Mouse (Mus musculus): ENCODE data around the gene Apobec1. TPM values are rescaled to one million over a fixed set of nuclear protein-coding genes. Genes with fewer than 3 reads are reported as not detected.
A peak's percentile ranks its signal among the peaks of the same experiment; 100 is the strongest.
"Not testable (repeated sequence)": the region's sequence is repeated elsewhere in the genome, so short reads cannot be mapped to it uniquely, and the experiment has no call there.

The Apobec1 gene
- total RNA-seq, 2 experiments from 2014 or later = 1.0 to 1.4 TPM

DNA sequence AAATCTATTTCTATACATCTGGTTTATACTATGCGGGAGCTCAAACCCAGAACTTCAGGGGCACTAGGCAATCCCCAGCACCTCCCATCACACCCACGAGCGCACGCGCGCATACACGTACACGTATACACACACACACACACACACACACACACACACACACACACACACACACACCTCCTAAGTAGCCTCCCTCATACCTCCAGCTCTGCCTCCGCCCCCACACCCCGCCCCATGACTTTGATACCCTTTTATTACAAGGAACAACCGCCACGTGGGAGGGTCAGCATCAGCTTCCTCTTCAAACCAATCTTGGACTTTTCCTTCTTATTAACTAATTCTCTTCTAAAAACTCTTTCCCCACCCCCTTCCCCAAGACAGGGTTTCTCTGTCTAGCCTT, 5.5 kb upstream of the Apobec1 start:
- DNase-seq (ENCODE audit: low spot score in 2 of 2) = no peak
- intact Hi-C loops (cut with DNase I) = no loop called here

- intact Hi-C loops (cut with DNase I) = no loop called here
- no peak for DNase-seq (ENCODE audit: low spot score in 2 of 2)
These were observed 4.4 kb upstream of the Apobec1 start for GRCm38 (mm10) chr6:122606661-122607060.

DNA sequence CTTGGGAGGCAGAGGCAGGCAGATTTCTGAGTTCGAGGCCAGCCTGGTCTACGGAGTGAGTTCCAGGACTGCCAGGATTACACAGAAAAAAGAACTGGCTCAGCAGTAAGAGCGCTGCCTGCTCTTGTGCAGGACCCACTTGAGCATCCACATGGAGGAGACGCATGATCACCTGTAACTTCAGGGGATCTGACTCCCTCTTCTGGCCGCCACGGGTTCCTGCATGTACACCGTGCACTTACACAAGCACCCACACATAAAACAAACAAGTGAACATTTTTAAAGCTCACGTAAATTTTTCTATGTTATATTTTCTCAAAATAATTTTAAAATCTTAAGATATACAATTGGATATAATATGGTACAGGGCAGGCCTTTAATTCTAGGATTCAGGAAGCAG, 3.2 kb upstream of the Apobec1 start:
- intact Hi-C loops (cut with DNase I) = no loop called here

DNA sequence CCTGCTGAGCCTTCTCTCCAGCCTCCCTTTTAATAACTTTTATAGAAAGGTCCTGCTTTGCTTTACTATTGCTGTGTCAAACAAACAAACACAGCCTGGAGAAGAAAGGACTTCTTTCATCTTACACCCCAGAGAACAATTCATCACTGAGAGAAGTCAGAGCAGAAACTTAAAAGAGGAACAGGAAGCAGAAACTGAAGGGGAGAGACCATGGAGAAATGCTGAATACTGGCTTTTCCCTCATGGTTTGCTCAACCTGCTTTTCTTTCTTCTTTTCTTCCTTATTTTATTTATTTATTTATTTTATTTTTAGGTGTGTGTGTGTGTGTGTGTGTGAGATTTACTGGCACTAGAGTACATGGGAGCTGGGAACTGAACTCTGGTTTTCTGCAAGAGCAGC, 2.0 kb upstream of the Apobec1 start:
- intact Hi-C loops (cut with DNase I) = no loop called here
- DNase-seq (ENCODE audit: low spot score in 2 of 2) = no peak

More for the DNA sequence above, 3.2 kb upstream of the Apobec1 start:
- no peak for DNase-seq (ENCODE audit: low spot score in 2 of 2)

DNA sequence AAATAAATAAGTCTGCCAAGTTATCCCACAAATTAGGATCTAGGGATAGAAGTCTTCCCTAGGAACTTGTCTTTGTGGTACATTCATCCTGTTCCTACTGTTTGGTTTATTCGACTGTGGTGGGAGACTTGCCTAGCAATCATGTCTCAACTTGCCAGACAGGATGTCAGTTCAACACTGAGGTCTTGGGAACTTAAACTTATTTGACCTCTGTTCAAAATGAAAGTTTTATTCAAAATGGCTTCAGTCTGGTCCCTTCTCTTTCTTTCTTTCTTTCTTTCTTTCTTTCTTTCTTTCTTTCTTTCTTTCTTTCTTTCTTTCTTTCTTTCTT, 713 bp upstream of the Apobec1 start:
- DNase-seq (ENCODE audit: low spot score in 2 of 2) = no peak
- intact Hi-C loops (cut with DNase I) = no loop called here

DNA sequence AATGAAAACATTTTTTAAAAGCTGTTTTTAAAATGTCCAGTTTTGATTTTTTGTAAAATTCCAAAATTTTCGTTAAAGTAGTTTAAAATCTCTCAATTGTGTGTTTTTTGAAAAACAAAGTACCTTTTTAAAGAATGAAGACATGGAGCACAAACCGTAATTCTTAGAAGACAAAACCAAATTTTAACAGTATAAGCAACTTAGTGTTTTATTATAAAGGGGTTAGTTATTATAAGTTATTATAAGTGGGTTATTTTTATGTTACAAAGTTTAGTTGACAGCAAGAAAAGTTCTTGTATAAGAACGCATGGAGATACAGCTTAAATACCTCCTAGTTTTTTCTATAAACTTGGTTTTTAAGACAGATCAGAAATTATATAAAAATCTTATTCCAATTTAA, 629 bp downstream of the Apobec1 start:
- intact Hi-C loops (cut with DNase I) = no loop called here
- DNase-seq (ENCODE audit: low spot score in 2 of 2) = no peak

- no peak for DNase-seq (ENCODE audit: low spot score in 2 of 2)
- intact Hi-C loops (cut with DNase I) = no loop called here
These were observed 1.2 kb downstream of the Apobec1 start for GRCm38 (mm10) chr6:122601031-122601430.

GRCm38 (mm10) chr6:122600066-122600646, 2.1 kb downstream of the Apobec1 start:
- DNase-seq (ENCODE audit: low spot score in 2 of 2) = no peak
- intact Hi-C loops (cut with DNase I) = no loop called here

DNA sequence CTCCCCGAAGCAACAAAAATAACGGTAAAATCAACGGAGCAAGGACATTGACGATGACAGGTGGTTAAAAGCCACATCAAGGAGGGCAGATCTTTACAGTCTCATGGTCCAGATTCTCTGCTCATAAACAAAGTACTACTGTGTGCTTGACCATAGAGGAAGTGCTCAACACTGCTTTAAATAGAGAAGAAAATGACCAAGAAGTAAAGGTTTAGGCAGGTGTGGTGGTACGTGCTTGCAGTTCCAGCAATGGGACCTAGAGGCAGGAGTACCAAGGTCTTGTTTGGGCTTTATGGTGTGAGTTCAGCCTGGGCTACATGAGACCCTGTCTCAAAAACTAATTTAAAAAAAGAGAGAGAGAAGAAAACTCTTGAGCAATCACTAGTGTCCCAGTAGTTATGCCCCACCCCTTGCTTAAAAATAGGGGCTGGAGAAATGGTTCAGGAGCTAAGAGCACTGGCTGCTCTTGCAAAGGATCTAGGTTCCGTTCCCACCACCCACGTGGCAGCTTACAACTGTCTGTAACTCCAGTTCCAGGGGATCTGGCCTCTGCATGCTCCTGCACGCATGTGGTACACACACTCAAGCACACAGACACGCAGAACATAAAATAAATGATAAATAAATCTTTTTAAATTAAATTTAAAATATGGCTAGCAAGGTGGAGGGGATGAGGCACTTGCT, 3.0 kb downstream of the Apobec1 start:
- no peak for DNase-seq (ENCODE audit: low spot score in 2 of 2)
- intact Hi-C loops (cut with DNase I) = no loop called here

- intact Hi-C loops (cut with DNase I) = no loop called here
- no peak for DNase-seq (ENCODE audit: low spot score in 2 of 2)
These were observed 3.8 kb downstream of the Apobec1 start for GRCm38 (mm10) chr6:122598436-122598835.

- intact Hi-C loops (cut with DNase I) = no loop called here
- no peak for DNase-seq (ENCODE audit: low spot score in 2 of 2)
These were observed 4.2 kb downstream of the Apobec1 start for GRCm38 (mm10) chr6:122598014-122598413.

DNA sequence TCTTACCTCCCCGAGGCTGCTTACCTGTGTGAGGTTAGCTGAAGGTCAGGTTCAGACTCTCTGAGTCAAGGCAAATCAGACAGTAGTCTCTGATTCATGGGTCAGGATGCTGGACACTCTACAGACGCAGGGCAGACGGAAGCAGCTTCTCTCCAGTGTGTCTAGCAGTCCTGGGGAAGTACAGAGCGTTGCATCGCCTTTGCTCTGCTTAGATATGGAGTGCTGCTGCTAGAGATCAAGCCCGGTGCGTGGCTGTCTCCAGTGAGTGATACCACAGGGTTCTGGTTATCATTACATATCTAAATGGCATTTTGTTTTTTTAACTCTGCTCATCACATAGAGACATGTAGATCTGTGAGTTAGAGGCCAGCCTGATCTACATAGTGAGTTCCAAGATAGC, 5.6 kb downstream of the Apobec1 start:
- intact Hi-C loops (cut with DNase I) = loop anchor here (1.0 kb wide), 1 partner anchor 13 kb away; no protein-coding TSS in a partner anchor
- no peak for DNase-seq (ENCODE audit: low spot score in 2 of 2)

DNA sequence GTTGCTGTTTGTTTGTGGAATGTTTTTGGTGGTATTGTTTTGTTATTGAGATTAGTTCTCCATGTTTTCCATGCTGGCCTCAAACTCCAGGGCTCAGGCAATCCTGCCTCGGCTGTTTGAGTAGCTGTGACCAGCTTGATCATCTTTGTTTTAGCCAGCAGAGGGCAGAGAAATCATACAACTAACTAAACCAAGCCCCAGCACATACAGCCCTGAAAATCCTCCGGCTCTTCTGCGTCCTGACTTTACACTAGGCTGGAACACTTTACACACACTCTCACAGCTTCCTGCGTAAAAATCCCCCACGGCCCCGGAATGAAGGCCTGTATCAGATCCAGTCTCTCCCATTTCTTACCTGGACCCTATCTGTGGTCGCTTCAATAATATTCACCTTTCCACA, 6.6 kb downstream of the Apobec1 start:
- peak; percentile 6 to 47 for DNase-seq (ENCODE audit: low spot score in 2 of 2)
- intact Hi-C loops (cut with DNase I) = loop anchor here (1.0 kb wide), 1 partner anchor 38 kb away; no protein-coding TSS in a partner anchor

- intact Hi-C loops (cut with DNase I) = no loop called here
- no peak for DNase-seq (ENCODE audit: low spot score in 2 of 2)
These were observed 9.3 kb downstream of the Apobec1 start for GRCm38 (mm10) chr6:122592905-122593304.

DNA sequence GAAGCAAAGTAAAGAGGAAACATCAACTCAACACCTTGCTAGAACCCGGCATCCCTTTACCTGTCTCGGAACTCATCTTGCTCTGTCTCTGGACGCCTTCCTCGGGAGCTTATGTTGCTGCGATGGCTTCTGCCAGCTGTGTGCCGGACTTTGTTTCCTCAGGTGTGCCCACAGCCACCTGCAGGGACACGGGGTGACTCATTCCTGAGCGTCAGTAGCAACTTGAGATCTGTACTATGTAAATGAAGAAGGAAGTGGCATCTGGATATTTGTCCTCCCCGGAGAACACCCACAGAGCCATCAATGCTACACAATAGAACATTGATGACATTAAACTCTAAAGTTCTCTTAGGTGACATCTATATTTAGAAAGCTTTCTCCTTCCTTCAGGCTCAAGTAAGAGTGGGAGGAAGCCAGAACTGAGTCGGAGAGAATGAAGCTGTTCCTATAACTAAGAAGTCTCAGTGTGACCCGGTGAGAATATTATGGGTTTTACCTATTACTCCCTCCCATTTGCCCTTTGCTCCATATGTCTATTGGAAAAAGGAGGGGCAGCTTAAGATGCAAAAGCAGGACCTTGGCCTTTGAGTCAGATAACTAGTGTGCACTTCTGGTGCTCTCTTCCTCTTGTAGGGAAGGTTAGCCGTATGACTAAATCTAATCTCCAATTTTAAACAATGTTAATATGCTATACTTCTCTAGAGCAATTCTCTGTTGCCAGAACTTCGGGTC, 11.1 kb downstream of the Apobec1 start:
- intact Hi-C loops (cut with DNase I) = no loop called here
- no peak for DNase-seq (ENCODE audit: low spot score in 2 of 2)

DNA sequence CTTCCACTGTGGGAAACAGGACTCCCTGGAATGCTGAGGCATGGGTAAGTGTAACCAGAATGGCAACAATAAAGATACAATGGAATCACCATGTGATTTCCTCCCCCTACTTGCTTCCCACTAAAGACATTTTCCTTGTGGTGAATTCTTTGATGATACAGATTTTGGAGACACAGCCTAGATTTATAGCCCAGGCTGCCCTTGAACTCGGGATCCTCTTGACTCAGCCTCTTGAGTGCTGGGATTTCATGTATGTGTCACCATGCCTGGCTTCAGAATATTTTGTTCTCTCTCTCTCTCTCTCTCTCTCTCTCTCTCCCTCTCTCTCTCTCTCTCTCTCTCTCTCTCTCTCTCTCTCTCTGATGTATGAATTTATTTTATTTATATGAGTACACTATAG, 23.2 kb downstream of the Apobec1 start:
- intact Hi-C loops (cut with DNase I) = no loop called here

DNA sequence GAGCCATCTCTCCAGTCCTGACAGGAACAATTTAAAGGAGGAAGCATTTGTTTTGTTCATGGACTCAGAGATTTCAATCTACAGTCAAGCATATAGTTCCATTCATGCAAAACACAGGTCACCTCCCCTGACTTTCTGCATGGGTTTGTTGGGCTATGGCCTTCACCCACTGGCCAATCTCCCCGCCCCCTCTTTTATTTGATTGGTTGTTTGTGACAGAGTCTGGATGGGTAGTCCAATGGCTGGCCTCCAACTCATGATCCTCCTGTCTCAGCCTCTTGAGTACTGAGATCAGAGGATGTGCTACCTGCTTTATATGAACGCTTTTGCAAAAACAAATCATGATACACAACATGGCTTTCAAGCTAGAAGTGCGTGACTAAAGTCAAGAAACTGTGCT, 25.2 kb downstream of the Apobec1 start:
- no peak for DNase-seq (ENCODE audit: low spot score in 2 of 2)
- intact Hi-C loops (cut with DNase I) = no loop called here

More for the DNA sequence above, 23.2 kb downstream of the Apobec1 start:
- DNase-seq (ENCODE audit: low spot score in 2 of 2) = no peak

GRCm38 (mm10) chr6:122575037-122575436, 27.2 kb downstream of the Apobec1 start:
- intact Hi-C loops (cut with DNase I) = not testable (repeated sequence)

GRCm38 (mm10) chr6:122571617-122571959, 30.7 kb downstream of the Apobec1 start:
- intact Hi-C loops (cut with DNase I) = no loop called here
- peak in 1 of 2 experiments; percentile 29 for DNase-seq (ENCODE audit: low spot score in 2 of 2)

More at GRCm38 (mm10) chr6:122575037-122575436, 27.2 kb downstream of the Apobec1 start:
- DNase-seq (ENCODE audit: low spot score in 2 of 2) = not testable (repeated sequence)

DNA sequence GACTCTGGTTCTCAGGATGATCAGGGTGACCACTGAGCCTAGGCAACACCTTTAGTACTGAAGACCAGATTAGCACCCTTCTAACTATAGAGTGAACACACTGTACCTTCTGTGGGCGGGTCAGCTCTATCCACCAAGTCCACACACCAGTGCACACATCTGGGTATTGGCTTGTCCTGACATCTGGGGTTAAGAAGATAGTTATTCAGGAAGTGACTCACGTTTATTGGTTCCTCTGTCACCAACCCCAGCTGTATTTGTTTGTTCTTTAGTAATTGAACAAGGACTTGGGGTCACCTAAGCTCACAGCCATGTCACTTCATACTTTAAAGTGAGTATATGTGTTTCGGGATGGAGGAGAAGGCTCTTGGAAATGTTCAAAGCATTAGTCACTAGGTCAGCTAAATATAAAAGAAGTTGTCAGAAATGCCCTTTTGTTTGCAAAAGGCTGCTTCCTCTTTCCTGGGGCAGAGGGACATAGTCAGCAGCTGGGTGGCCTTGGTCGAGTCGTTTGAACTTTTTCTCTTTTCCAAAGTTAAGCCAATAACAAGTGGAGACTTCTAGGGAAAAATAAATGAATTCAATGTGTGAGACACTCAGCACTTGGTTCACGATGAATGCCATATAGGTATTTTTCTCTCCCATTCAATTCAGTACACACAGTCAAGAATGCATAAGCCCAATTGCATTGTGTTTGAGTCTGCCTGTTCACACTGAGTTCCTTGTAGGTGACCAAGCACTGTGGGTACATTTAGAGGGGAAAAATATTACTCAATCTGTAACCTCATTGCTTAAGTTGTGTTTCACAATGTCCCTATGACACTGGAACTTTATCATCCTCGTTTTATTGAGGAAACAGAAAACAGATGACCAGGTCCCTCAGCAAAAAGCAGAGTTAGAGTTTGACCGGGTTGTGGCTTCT, 31.3 kb downstream of the Apobec1 start:
- intact Hi-C loops (cut with DNase I) = no loop called here
- no peak for DNase-seq (ENCODE audit: low spot score in 2 of 2)
